Mouse (Mus musculus) splenic B cell, adult 2 months (primary cell): ENCODE results near the gene Ampd1.

Experiments
- DNase-seq: peaks from one replicate; pipeline ENCODE4 v3.0.0-alpha.2; 2011; ENCODE audit warnings: low read depth, low spot score
- H3K27me3 ChIP-seq: 2 replicates; pipeline ENCODE4 v1.6.1; 2012; ENCODE audit warnings: mild to moderate bottlenecking, low read length, moderate library complexity, mixed read lengths; ENCODE audit not compliant: control insufficient read depth, poor library complexity, insufficient read depth, severe bottlenecking
- H3K36me3 ChIP-seq: 2 replicates; pipeline ENCODE4 v1.6.1; 2012; ENCODE audit warnings: mild to moderate bottlenecking, low read length, moderate library complexity, mixed read lengths; ENCODE audit not compliant: control insufficient read depth, poor library complexity, insufficient read depth, severe bottlenecking

Ampd1 gene

DNA sequence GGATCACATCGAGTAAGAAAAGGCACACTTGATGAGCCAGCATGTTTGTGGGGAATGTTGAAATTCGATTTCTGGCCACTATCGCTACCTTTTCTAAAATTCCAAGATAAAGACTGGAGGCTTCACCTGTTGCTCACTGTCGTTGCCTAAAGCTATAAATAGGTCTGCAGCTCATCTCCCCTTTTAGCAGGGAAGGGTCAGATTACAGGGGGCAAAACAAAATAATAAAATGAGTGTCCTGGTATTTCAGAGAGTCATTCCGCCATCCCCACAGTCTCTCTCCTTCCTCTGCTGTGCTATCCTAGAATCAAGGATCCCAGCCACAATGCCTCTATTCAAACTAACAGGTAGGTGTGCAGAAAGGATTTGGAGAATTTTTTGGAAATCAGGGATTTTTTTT is at the start of gene Ampd1:
Ampd1 (plus strand) TSS at position 244 of the 400 bp plus-strand sequence.
- no peaks in the 10 kb centered on the region; the same call in 1 of the 2 replicates for H3K27me3 ChIP-seq
- DNase-seq = no peak

DNA sequence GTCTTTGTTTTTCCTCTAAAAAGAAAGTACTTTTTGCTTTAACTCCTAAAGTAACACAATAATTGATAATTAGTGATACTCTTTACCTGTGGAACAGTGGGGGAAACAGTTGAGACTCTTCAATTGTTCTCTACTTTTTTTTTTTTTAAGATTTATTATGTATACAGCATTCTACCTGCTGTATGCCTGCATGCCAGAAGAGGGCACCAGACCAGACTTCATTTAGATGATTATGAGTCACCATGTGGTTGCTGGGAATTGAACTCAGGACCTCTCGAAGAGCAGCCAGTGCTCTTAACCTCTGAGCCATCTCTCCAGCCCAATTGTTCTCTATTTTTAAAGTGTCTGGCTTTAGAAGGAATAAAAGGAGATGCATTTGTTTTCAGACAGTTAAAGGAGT is 47.6 kb upstream of the Ampd1 start:
- peak; percentile 67 for DNase-seq
- no peaks in the 10 kb centered on the region for H3K27me3 ChIP-seq
- peaks cover 9% of the 10 kb centered on the region for H3K36me3 ChIP-seq

More for the DNA sequence above, at the start of gene Ampd1:
- H3K36me3 ChIP-seq = peaks cover 4% of the 10 kb centered on the region; the same call in 1 of the 2 replicates

- no peaks in the 10 kb centered on the region for H3K27me3 ChIP-seq
- H3K36me3 ChIP-seq = peaks cover 22% of the 10 kb centered on the region
- no peak for DNase-seq
Observed at GRCm38 (mm10) chr3:103040285-103040684, 33.5 kb upstream of the Ampd1 start.

- H3K36me3 ChIP-seq = peaks cover 26% of the 10 kb centered on the region
- no peak for DNase-seq
Observed at GRCm38 (mm10) chr3:103040861-103041379, 32.9 kb upstream of the Ampd1 start.

GRCm38 (mm10) chr3:103056016-103056595 is 17.7 kb upstream of the Ampd1 start:
- Histone ChIP-seq H3K36me3 (peaks cover 16% of the 10 kb centered on the region; the same call in 1 of the 2 replicates), H3K27me3 (no peaks in the 10 kb centered on the region)
- DNase-seq = no peak

More at GRCm38 (mm10) chr3:103040861-103041379, 32.9 kb upstream of the Ampd1 start:
- H3K27me3 ChIP-seq = no peaks in the 10 kb centered on the region

DNA sequence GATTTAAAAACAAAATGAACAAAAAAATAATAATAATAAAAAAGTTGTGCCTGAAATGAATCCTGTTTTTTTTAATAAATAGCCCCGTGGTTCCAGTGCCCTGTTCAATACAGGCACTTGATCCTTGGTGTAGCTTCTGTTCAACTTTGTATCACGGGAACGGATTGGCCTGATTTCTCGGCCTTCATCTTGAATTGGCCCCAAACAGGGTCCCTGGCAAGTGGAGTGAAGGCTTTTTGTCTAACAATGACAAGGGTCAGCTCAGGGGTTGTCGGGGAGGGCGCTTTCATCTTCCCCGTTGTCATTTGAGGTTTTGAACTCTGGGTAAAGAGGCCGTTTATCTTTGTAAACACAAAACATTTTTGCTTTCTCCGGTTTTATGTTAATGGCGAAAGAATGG is 16.1 kb upstream of the Ampd1 start:
- no peaks in the 10 kb centered on the region for H3K27me3 ChIP-seq
- no peak for DNase-seq

DNA sequence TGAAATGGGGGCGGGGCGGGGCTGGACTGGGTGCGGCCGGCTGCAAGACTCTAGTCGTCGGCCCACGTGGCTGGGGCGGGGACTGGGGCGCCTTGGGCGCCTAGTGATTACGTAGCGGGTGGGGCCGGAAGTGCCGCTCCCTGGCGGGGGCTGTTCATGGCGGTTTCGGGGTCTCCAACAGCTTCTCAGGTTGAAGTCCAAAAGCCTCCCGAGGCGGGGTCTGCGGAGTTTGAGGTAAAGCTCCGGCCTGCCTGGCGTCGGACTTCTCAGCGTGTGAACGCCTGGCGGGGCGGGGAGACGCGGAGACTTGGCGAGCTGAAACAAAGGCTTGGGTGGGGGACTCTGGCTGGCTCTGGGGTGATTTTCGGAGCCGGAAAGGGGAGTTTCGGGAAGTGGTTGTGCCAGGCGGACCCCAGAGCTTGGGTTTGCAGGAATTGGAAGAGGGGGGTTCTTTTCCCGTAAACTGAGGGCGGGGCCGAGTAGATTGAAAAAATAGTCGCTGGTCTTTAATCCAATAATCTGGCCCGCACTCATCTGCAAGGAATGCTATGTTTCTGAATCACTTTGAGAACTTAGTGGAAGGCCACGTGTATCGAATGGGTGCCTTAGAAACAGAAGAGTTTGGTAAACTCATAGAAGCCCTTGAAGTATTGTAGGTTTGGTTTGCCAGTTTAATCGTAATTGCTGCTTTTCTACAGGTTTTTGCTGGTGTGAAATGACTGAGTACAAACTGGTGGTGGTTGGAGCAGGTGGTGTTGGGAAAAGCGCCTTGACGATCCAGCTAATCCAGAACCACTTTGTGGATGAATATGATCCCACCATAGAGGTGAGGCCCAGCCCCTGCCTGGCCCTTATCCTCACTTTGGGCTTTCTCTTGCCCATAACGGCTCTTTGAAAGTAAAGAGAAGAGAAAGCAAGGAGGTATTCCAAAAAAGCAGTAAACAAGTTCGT is 15.3 kb upstream of the Ampd1 start, which contains the start of gene Nras:
Nras (plus strand) TSS at position 79 of the 951 bp plus-strand sequence.
- DNase-seq = peak; percentile 92
- peaks cover 15% of the 10 kb centered on the region; the same call in 1 of the 2 replicates for H3K36me3 ChIP-seq
- H3K27me3 ChIP-seq = no peaks in the 10 kb centered on the region

More for the DNA sequence above, 16.1 kb upstream of the Ampd1 start:
- peaks cover 15% of the 10 kb centered on the region; the same call in 1 of the 2 replicates for H3K36me3 ChIP-seq

GRCm38 (mm10) chr3:103066927-103067326 is 6.9 kb upstream of the Ampd1 start:
- DNase-seq = no peak
- peaks cover 18% of the 10 kb centered on the region for H3K36me3 ChIP-seq

GRCm38 (mm10) chr3:103068971-103069370 is 4.8 kb upstream of the Ampd1 start:
- Histone ChIP-seq H3K27me3 (no peaks in the 10 kb centered on the region), H3K36me3 (peaks cover 11% of the 10 kb centered on the region)
- no peak for DNase-seq

More at GRCm38 (mm10) chr3:103066927-103067326, 6.9 kb upstream of the Ampd1 start:
- H3K27me3 ChIP-seq = no peaks in the 10 kb centered on the region

- DNase-seq = no peak
- H3K27me3 ChIP-seq = no peaks in the 10 kb centered on the region; the same call in 1 of the 2 replicates
- H3K36me3 ChIP-seq = no peaks in the 10 kb centered on the region
Observed at GRCm38 (mm10) chr3:103075871-103076270, 2.1 kb downstream of the Ampd1 start.

DNA sequence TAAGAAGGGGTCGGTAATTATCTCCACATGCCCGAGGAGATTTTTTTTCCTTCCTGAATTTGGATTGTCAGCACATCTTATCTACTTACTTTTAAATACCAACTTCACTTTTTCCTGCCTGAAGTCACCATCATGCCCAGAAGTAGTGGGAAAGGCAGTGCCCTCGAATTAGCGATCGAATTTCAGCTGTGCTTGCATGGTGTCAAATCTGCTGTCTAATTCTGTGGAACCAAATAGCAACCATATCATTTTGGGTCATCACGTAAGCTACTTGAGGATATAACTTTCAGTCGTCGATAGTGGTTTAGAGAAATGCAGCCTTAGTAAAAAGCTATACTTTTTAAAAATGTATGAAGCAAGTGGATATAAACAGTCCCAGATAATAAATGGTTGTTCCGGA is 2.7 kb downstream of the Ampd1 start:
- Histone ChIP-seq H3K36me3 (no peaks in the 10 kb centered on the region), H3K27me3 (no peaks in the 10 kb centered on the region; the same call in 1 of the 2 replicates)
- DNase-seq = no peak

DNA sequence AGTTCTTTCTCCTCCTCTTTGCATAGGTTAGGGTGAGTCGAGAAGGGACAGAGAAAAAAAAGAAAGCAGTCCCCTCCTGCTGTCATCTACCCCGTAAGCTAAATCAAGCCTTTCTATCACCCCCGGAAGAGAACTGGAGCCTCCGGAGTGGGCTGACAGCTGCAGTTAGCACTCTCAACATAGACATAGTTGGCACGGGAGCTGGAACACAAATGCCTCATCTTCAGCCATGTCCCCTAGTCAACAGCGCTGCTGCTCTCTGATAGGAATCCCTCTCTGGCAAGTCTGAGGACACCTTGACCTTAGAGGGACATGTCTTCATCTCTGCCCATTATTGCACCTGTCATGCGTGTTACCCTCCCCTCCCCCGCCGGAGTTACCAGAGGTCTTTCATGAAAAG is 5.5 kb downstream of the Ampd1 start:
- Histone ChIP-seq H3K36me3 (no peaks in the 10 kb centered on the region), H3K27me3 (no peaks in the 10 kb centered on the region; the same call in 1 of the 2 replicates)
- DNase-seq = no peak

DNA sequence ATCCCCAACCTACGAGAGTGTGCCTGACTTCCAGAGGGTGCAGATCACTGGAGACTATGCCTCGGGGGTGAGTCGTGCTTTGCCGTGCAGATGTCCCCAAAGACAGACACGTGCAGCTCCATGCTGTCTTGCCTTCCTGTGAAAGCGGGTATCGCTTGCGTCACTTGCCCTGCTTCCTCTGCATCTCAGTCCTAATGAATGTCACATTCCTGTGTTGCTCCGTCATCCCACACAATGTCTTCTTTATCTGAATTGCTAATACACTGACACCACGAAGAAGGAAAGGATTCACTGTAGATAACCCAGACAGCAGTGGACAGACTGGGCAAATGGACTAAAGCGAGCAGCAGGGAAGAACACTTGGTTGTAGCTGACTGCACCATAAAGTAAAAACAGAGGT is 7.2 kb downstream of the Ampd1 start:
- no peak for DNase-seq
- H3K36me3 ChIP-seq = no peaks in the 10 kb centered on the region
- H3K27me3 ChIP-seq = no peaks in the 10 kb centered on the region

DNA sequence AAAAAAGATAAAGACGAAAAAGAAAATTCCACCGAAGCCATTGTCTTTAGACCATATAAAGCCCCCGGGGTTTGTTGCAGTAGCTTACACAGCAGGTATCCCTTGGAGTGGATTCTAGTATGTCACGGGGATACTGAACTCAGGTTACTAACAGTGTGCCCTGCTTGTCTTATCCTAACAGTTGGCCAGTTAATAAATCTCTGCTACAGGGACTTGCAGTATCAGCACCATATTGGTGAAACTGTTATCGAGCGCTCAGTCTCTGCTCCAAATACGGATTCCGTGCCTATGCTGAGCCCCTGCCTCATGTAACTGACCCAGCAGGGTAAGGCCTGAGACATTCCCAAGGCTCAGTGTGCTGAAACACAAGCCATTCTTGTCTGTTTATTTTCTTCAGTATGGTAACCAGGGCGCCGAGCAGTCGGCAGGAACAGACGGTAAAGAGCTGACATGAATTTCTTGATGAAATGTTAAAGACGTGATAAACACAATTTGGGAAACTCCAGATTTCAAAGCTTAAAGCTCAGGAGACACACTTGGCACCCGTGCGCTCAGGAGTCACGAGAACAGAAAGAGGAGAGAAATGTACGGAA is 8.1 kb downstream of the Ampd1 start:
- DNase-seq = no peak
- Histone ChIP-seq H3K36me3 (no peaks in the 10 kb centered on the region), H3K27me3 (no peaks in the 10 kb centered on the region)
